Mouse (Mus musculus): ENCODE results near the gene 4930452B06Rik.

The 4930452B06Rik gene

GRCm38 (mm10) chr14:8460226-8461129, 205.6 kb downstream of the 4930452B06Rik start:
- DNase-seq (ENCODE audit: low read depth, low spot score): peak; percentile 13

- no peak for DNase-seq (ENCODE audit: low read depth, low spot score)
Observed at GRCm38 (mm10) chr14:8459759-8460158, 206.3 kb downstream of the 4930452B06Rik start.

- DNase-seq (ENCODE audit: low read depth, low spot score): no peak
Observed at GRCm38 (mm10) chr14:8451117-8451516, 214.9 kb downstream of the 4930452B06Rik start.

GRCm38 (mm10) chr14:8450342-8450741, 215.7 kb downstream of the 4930452B06Rik start:
- no peak for DNase-seq (ENCODE audit: low read depth, low spot score)

- no peak for DNase-seq (ENCODE audit: low read depth, low spot score)
Observed at GRCm38 (mm10) chr14:8449299-8449698, 216.7 kb downstream of the 4930452B06Rik start.

- no peak for DNase-seq (ENCODE audit: low read depth, low spot score)
Observed at GRCm38 (mm10) chr14:8447352-8447751, 218.7 kb downstream of the 4930452B06Rik start.

- DNase-seq (ENCODE audit: low read depth, low spot score): no peak
Observed at GRCm38 (mm10) chr14:8444363-8444762, 221.7 kb downstream of the 4930452B06Rik start.

GRCm38 (mm10) chr14:8442691-8443090, 223.3 kb downstream of the 4930452B06Rik start:
- DNase-seq (ENCODE audit: low read depth, low spot score): no peak

- DNase-seq (ENCODE audit: low read depth, low spot score): no peak
Observed at GRCm38 (mm10) chr14:8441623-8442022, 224.4 kb downstream of the 4930452B06Rik start.

DNA sequence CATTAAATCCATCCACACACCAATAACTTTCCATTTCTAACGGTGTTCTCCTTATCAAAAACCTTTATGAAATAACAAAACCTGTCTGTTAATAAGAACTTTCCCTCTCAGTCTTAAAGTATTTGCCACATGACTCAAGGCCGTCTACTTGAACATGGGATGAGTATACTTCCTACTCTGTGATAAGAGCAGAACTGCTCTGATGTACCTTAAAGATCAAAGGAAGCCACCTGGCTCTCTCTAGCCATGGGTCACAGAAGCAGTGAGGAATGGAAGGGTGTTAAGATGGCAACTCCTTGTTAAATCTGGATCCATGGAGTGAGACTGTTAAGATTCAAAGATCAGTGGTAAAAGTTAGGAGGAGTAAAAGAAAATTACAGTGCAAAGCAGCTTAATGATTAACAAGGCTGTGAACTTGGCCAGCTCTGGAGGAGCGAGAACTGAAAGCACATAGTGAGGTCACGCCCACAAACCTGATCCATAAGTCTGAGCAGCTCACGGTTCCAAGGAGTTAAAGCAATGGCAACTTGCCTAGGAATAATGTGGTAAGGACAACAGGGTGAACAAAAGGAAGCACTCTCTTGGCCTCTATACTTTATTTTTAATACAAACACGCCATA, 235.3 kb downstream of the 4930452B06Rik start:
- DNase-seq (ENCODE audit: low read depth, low spot score): no peak

DNA sequence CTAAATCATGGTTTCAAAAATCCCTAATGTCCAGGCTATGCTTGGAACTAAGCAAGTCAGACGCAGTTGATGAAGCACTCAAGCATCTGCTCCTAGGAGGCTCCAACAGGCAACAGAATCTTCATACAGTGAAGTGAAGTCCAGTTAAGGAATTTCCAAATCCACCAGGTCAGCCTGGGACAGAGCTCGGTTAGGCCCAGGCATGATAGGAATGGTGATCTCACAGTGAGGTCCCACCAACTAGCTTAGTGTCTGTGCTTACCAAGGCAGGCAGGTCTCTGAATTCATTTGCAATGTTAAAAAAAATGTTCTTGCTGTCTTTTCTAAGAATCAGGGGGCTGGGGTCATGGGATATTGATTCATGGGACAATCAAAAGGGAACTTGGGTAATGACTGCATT, 236.3 kb downstream of the 4930452B06Rik start:
- no peak for DNase-seq (ENCODE audit: low read depth, low spot score)

GRCm38 (mm10) chr14:8422833-8423232, 243.2 kb downstream of the 4930452B06Rik start:
- no peak for DNase-seq (ENCODE audit: low read depth, low spot score)

DNA sequence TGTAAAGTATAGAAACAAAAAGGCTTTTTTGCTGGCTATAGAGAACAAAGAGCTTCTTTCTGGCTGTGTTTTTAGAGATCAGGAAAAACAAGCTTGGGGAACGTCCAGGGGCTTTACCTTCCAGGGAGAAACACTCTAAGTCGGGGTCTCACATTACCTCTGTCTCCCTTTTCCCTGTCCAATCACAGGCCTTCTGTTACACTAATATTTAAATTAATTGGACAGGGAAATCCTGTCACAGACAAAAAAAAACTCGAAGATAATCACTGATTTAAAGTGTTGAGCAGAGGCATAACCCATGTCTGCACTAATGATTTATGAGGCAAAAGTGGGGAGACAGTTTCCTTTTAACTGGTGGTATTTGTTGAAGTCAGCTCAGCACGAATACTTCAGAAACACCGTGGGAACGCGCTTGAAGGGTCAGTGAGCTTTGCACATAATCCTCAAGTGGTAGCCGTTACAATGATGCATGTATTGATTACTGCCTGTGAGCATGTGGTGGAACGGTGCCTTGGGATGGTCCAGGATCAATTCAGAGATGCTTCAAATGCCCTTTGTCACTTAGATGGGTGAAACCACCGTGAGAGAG, 244.7 kb downstream of the 4930452B06Rik start:
- no peak for DNase-seq (ENCODE audit: low read depth, low spot score)

DNA sequence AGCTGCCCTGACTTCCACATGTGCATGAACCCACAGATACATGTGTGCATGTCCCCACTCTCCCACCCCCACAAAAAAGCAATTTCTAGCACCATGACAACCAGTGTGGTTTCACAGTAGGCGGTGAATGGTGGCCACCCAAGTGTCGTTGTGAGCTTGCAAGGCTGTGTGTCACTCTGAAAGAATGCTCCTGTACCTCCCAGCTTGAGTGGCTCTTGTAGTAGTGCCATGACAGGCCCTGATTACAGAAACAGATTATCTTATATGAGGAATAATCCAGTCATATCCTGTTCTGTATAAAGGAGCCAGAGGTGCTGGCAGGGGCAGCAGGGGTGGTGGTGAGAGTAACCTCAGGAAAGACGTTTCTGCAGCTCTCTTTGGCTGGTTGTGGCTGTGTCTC, 247.4 kb downstream of the 4930452B06Rik start:
- no peak for DNase-seq (ENCODE audit: low read depth, low spot score)

DNA sequence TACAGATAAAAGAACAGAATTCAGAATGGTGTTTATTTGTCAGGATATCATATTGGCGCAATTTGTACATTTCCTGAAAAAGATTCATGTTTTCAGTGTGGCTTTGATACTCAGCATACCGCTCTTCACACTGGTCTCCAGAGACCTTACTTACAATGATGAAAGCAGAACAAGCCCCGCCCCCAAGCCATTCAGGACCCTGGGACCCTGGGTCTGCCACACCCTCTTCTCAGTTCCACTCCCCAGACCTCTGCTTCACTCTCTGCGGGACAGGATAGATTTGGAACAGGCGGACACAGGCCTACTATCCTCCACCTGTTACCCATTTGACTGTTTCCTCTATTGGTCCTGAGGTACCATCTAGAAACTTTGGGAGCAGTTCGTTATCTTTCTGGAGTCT, 260.1 kb downstream of the 4930452B06Rik start:
- no peak for DNase-seq (ENCODE audit: low read depth, low spot score)

DNA sequence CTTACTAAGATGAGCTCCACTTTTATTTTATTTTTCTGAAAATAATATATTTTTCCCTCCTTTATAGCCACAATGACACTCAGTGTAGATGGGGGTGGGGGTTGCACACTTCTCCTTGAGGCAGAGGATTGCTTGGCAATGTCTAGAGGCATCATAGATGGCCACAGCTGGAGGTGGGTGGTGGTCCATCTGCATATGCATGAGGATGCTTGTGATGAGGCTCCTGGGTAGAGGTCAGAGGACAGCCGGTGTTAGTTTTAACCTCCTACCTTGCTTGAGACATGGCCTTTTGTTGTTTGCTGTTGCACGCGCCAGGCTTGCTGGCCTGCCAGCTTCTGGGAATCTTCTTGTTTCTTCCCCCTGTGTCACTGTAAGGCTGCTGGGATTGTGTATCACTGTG, 262.7 kb downstream of the 4930452B06Rik start:
- no peak for DNase-seq (ENCODE audit: low read depth, low spot score)

DNA sequence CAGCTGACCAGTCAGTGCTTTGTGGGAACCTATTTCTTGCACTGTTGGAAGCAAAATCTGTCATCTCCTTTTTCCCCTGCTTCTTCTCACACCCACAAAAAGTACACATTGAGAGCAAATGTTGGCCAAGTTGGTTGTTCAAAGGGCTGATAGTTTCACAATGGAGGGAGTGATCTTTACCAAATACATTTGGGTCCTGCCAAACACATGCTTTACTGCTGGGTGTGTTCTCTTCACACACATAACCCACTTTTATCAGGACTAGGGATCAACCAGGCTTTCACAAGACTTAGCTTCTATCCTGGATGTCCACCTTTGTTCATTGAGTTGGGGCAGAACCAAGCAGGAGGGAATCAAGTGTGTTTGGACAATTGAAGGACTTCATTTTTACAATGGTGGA, 267.5 kb downstream of the 4930452B06Rik start:
- DNase-seq (ENCODE audit: low read depth, low spot score): no peak

- no peak for DNase-seq (ENCODE audit: low read depth, low spot score)
Observed at GRCm38 (mm10) chr14:8395690-8396287, 270.3 kb downstream of the 4930452B06Rik start.

DNA sequence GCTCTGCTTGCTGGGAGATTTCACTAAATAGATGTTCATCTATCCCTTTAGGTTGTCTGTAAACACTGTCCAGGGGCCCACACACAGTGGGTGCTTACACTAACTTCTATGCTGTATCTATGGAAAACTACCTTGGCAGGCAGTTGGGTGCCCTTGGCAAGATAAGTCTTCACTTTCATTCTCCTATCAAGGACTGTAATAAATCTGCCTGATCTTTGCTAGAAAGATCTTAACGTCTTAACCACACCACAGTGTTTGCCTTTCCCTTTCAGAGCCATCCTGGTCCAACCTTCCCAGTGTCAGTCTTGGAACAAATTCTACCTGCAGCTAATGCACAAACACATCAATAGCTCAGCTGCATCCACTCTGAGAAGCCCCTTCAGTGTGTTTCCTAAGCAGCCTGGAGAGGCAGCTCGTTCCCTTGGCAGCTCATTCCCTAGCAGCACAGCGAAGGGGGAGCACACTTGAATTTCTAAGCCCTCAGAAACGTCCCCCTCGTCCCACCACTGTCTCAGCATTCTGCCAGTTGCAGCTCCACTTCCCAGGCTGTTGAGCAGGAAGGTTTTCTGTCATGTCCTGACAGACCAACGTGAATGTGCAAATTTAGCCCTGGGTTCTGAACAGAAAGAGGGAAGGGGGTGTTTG, 273.7 kb downstream of the 4930452B06Rik start:
- DNase-seq (ENCODE audit: low read depth, low spot score): no peak
